Mouse (Mus musculus): ENCODE data around the gene Ceacam10.

DNA sequence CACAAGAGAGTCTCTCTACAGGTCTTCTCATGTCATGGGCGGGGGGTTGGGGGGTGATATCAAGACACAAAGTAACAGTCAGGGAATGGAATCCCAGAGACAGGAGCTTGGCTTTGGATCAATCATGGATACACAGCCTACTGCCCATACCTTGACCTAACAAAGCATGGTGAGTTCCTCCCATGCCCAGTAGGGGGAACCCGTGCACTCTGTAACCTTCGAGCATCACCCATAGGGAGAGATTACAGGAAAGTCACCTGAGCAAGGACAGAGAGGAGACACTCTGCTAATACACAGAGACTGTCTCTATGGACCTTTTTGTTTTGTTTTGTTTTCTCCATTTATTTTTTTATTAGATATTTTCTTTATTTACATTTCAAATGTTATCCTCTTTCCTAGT lies 40.5 kb downstream of the Ceacam10 start:
- TF ChIP-seq GATA1 (IDR thresholded peaks at IDR 0.05; ENCODE audit: borderline replicate concordance, low read length) (no peak), FLI1 (IDR thresholded peaks at IDR 0.05; ENCODE audit: low read length) (no peak)

Measured in megakaryocyte, embryonic 14.5 days (primary cell).